Mouse (Mus musculus): ENCODE measurements around the gene Ltbp4.

Gene Ltbp4

GRCm38 (mm10) chr7:27355745-27356240 is 18.3 kb upstream of the Ltbp4 start, which contains the start of gene Shkbp1:
Shkbp1 (minus strand) TSS chr7:27356019.
- peak; percentile 88 for DNase-seq (ENCODE audit: low spot score)

DNA sequence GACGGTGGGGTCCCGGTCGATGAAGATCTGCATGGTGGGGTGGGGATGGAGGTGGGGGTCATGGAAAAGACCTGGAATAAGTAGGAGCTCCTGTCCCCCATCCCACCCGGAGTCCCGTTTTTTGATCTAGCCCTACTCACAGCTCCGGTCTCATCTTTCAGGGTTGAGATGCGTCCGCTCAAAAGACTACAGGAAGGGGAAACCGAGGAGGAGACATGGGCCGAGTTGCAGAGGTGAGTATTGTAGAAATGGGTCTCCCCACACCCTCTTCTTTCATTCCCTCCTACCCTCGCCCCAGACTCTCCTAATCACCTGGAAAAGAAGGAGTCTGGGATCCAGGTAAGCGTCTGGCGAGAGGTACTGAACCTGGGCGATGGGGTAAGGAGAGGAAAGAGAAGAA is 17.8 kb upstream of the Ltbp4 start:
- DNase-seq (ENCODE audit: low spot score), result no peak

GRCm38 (mm10) chr7:27354783-27355182 is 17.3 kb upstream of the Ltbp4 start:
- no peak for DNase-seq (ENCODE audit: low spot score)

DNA sequence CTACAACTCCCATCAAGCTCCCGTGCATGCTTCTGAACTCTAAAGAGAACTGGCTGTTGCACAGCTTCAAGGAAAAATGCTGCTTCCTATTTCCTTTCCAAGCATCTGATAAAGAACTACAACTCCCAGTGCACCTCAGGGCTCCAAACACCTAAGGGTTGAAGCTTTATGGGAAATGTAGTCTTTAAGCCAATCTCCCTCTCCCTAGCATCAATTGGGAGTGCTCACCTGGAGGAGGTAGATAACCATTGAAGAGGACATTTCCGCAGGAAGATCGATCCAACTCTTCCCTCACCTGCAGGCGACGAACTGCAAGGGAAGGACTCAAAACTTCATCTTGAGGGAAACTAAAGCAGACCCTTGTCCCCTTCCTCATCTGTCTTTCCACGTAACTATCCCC is 16.7 kb upstream of the Ltbp4 start:
- no peak for DNase-seq (ENCODE audit: low spot score)

DNA sequence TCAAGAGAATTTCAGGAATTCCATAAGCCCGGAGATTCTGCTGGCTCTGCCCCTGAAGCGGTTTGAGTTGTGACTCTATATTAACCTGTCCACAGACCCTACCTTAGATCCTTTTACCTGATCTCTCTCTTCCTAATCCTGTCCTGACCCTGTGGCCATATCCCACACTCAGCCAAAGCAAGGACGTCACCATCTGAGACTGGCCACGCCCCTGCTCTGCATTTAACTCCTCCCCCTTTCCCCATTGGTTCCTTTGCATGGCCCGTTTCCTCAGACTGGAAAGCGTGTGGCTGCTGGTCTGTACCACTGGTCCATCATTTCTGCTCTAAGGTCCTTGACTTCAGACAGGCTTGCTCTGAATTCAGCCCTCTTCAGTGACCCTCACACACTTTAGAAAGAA is 8.0 kb upstream of the Ltbp4 start:
- DNase-seq (ENCODE audit: low spot score), result no peak

DNA sequence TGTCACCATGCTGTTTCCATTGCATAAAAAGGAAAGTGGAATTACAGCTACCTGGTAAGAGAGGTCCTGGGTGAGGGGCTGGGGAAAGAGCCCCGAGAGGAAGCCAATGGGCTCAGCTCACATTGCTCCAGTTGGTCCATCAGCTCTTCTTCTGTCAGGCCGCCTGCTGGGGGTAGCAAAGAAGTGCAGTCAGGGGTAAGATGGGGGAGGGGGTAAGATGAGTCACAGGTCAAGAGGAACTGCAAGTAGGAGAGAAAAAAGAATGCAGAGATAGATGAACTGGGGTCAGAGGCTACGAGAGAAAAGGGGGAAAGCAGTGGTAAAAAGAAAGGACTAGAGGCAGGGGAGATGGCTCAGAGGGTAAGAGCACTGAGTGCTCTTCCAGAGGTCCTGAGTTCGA is 5.1 kb upstream of the Ltbp4 start:
- no peak for DNase-seq (ENCODE audit: low spot score)

DNA sequence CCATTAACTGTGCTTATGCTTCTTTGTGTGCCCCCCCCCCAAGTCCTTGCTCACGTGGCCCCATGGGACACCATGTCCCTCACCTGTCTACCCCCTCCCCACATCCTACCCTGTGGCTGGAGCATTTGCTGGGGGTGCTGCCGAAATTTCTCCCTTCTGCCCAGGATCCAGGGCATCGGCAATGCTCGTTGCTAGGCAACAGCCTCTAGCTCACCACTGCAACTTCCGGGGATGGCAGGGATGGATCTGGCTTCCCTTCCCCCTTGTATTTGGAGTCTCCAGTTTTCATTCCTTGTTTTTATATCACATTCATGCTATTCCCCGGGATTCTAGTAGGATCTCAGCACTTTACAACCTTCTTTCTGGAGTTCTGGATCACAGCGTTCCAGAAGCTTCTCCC is 2.0 kb upstream of the Ltbp4 start:
- DNase-seq (ENCODE audit: low spot score), result no peak

- no peak for DNase-seq (ENCODE audit: low spot score)
These were observed 1.6 kb upstream of the Ltbp4 start for GRCm38 (mm10) chr7:27339114-27339513.

- DNase-seq (ENCODE audit: low spot score), result peak; percentile 92
These were observed 1.3 kb downstream of the Ltbp4 start for GRCm38 (mm10) chr7:27335928-27336823.

GRCm38 (mm10) chr7:27335011-27335720 is 2.3 kb downstream of the Ltbp4 start:
- DNase-seq (ENCODE audit: low spot score), result no peak

GRCm38 (mm10) chr7:27334405-27334911 is 3.0 kb downstream of the Ltbp4 start:
- DNase-seq (ENCODE audit: low spot score), result peak; percentile 56

DNA sequence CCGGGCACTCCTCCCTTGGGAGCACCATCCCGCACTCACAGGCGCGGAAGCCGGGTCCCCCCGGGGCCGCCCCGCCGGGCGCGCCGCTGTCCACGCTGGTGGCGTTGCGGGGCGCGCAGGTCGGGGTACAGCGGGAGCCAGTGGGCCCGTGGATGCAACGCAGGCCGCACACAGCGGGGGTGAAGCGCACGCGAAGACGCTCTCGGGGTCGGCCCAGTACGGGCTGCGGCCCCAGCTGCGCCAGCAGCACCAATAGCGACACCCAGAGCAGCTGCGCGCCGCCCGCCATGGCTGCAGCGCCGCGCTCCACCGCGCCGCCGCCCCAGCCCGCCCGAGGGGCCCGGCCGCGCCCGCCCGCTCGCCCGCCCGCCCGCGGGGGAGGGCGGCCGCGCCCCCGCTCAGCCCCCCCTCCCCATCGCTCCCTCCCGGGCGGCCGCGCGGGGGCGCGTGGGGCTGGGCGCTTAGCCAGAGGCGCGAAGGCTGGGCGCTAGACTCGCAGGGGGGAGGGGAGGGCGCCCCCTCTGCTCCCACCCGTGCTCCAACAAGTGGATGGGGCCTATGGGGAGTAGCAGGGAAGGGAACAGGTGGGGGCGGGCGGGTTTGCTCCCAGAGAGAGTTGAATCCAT is 4.1 kb downstream of the Ltbp4 start:
- DNase-seq (ENCODE audit: low spot score), result no peak

- DNase-seq (ENCODE audit: low spot score), result peak; percentile 96
These were observed 4.9 kb downstream of the Ltbp4 start for GRCm38 (mm10) chr7:27332353-27333199.

DNA sequence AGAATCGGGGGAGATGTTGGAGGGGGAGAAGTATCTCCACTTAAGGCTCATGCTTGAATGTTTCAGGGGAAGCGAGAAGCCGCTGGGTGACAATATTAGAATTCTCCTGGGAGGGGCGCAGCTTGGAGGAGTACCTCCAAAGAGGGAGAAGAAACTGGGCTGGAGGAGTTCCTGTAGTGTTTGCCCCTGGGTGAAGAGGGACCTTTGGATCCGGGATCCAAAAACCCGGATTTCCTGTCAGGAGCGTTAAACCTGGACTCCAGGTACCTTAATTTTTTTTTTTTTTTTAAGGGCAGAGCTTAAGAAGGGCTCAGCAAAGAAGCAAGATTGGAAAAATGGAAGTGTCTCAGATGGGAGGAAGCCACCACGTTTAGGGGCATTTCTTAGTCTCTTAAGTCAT is 5.6 kb downstream of the Ltbp4 start:
- no peak for DNase-seq (ENCODE audit: low spot score)

DNA sequence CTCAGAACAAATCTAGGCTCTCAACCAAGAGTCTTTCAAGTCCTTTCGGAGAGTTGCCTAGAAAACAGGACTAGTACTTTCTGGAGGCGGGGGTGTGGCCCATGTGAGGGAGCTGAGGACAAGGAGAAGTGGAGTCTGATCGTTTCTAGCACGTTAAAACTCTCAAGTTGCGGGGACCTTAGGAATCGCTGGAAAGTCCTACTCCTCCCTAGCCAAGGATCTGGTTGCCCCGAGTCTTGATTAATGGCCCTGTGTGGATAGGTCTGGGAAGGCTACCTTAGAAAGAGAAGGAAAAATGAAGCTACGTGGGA is 6.0 kb downstream of the Ltbp4 start:
- DNase-seq (ENCODE audit: low spot score), result peak; percentile 67

DNA sequence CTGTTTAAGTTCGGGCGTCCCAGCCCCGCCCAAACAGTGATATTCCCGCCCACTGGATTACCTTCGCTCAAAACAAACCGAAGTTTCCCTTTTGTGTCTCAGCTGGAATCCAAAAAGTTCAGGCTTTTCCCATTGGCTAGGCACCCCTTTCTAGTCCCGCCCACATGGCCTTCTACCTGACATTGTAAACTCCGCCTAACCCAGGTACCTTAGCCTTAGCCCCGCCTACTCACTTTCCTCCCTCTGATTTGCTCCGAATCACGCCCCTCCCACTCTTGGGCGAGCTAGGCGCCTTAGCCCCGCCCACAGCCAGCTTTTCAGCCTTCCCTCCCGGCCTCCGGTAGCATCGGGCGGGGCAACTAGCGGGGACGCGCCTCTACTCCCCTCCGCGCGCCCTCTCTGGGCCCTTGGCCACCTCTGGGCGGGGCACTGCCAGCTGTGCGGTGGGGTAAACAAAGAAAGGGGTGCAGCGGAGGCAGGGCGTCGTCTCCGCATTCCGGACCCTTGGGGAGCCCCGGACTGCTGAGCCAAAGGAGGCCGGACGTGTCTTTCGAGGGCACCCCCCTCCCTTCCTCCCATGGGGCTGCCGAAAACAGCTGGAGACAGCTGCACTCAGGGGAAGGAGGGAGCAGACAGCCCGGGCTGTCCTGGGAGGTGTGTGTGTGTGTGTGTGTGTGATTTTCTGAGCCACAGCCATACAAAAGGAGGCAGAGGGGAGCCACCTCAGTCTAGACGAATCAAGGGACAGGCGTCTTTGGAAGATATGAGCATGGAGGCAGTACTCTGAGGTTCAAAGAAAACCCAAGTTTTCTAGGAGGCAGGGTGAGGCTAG is 6.6 kb downstream of the Ltbp4 start:
- peak; percentile 98 for DNase-seq (ENCODE audit: low spot score)

GRCm38 (mm10) chr7:27329981-27330380 is 7.5 kb downstream of the Ltbp4 start:
- DNase-seq (ENCODE audit: low spot score), result no peak

GRCm38 (mm10) chr7:27329326-27329947 is 8.1 kb downstream of the Ltbp4 start:
- peak; percentile 92 for DNase-seq (ENCODE audit: low spot score)

- DNase-seq (ENCODE audit: low spot score), result peak; percentile 54
These were observed 8.8 kb downstream of the Ltbp4 start for GRCm38 (mm10) chr7:27328648-27329047.

- no peak for DNase-seq (ENCODE audit: low spot score)
These were observed 9.3 kb downstream of the Ltbp4 start for GRCm38 (mm10) chr7:27328161-27328560.
